Mouse (Mus musculus): ENCODE results near the gene Lyrm1. TPM values are rescaled to one million over a fixed set of nuclear protein-coding genes. Genes with fewer than 3 reads are reported as not detected.

Lyrm1 gene
- polyA plus RNA-seq, 1 experiment from 2014 or later: 9.1 TPM

GRCm38 (mm10) chr7:119976256-119976655 lies 80.6 kb downstream of the Lyrm1 start:
- no peak for ATAC-seq (ENCODE audit: insufficient number of reproducible peaks, low FRiP score, low TSS enrichment, low read depth)
- Histone ChIP-seq H3K36me3 (no peaks in the 10 kb centered on the region), H3K27me3 (no peaks in the 10 kb centered on the region), H3K4me1 (no peaks in the 10 kb centered on the region), H3K9me3 (no peaks in the 10 kb centered on the region), H3K9ac (no peak overlapping the region), H3K27ac (no peak overlapping the region), H3K4me2 (no peak overlapping the region), H3K4me3 (no peak overlapping the region)
- 72% methylated on average over 6 of the region's 6 CpGs for WGBS

DNA sequence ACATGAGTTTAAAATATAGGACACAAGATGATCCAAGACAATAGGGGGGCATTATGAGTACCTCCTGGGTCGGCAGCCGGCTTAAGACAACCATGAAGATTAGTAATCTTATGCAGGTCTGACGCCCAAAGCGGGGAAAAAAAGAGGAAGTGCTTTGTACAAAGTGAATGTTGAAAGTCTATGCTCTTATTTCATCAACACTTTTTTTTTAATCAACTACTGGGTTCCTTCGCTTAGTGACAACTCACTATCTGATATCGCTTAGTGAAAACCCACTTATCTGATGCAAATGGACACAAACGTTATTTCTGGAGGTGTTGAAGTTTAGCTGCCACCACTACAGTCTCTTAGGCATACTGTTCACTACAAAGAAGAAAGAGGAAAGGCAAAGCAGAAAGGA lies 81.9 kb downstream of the Lyrm1 start:
- H3K27me3 ChIP-seq: no peaks in the 10 kb centered on the region
- no peak overlapping the region for H3K27ac ChIP-seq
- no peak overlapping the region for H3K9ac ChIP-seq
- 78% methylated on average over 7 of the region's 7 CpGs for WGBS
- H3K4me3 ChIP-seq: no peak overlapping the region
- H3K4me1 ChIP-seq: no peaks in the 10 kb centered on the region
- H3K4me2 ChIP-seq: no peak overlapping the region
- H3K36me3 ChIP-seq: no peaks in the 10 kb centered on the region
- no peaks in the 10 kb centered on the region for H3K9me3 ChIP-seq
- ATAC-seq (ENCODE audit: insufficient number of reproducible peaks, low FRiP score, low TSS enrichment, low read depth): no peak

DNA sequence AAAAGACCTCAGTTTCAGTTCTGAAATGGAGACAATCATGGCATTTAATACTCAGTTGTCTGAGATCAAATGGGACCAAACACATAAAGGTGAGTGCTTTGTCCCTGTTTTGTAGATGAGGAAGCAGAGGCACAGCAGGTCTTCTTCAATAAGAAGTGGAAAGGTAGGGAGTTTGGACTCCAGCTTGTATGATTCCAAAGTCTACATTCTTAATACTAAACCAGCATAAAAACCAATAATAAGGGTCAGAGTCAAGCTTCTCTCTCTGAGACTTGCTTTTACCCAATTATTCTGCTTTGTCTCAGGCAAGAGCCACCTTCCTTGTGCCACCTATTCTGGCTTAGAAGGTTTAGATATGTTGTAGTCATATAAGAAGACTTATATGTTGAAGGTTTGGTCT lies 82.9 kb downstream of the Lyrm1 start:
- no peak for ATAC-seq (ENCODE audit: insufficient number of reproducible peaks, low FRiP score, low TSS enrichment, low read depth)
- H3K27ac ChIP-seq: no peak overlapping the region
- H3K9me3 ChIP-seq: no peaks in the 10 kb centered on the region
- H3K4me2 ChIP-seq: no peak overlapping the region
- H3K4me3 ChIP-seq: no peak overlapping the region
- H3K4me1 ChIP-seq: no peaks in the 10 kb centered on the region
- no peak overlapping the region for H3K9ac ChIP-seq
- no peaks in the 10 kb centered on the region for H3K36me3 ChIP-seq
- no peaks in the 10 kb centered on the region for H3K27me3 ChIP-seq

DNA sequence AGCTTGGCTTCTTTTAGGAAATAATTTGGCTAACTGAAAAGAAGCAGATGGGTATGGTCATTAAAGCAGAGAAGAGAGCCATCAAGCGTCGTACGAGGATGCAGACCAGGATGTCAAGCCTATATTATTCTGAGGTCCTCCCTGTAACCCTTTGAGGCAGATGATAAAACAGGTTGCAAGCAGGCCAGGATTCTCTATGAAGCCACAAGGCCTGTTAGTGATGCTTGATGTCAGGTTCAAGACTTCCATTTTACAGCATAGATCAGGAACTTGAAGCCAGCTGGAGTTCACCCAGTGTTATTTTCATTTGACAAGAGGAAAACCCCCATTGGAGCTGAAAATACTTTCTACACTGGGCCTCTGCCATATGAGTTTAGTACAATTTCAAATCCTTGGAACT lies 84.5 kb downstream of the Lyrm1 start:
- Histone ChIP-seq H3K27ac (no peak overlapping the region), H3K36me3 (no peaks in the 10 kb centered on the region), H3K9me3 (no peaks in the 10 kb centered on the region), H3K4me3 (no peak overlapping the region), H3K4me1 (no peaks in the 10 kb centered on the region), H3K27me3 (no peaks in the 10 kb centered on the region), H3K4me2 (no peak overlapping the region), H3K9ac (no peak overlapping the region)
- ATAC-seq (ENCODE audit: insufficient number of reproducible peaks, low FRiP score, low TSS enrichment, low read depth): no peak
- WGBS: 86% methylated on average over 3 of the region's 3 CpGs

DNA sequence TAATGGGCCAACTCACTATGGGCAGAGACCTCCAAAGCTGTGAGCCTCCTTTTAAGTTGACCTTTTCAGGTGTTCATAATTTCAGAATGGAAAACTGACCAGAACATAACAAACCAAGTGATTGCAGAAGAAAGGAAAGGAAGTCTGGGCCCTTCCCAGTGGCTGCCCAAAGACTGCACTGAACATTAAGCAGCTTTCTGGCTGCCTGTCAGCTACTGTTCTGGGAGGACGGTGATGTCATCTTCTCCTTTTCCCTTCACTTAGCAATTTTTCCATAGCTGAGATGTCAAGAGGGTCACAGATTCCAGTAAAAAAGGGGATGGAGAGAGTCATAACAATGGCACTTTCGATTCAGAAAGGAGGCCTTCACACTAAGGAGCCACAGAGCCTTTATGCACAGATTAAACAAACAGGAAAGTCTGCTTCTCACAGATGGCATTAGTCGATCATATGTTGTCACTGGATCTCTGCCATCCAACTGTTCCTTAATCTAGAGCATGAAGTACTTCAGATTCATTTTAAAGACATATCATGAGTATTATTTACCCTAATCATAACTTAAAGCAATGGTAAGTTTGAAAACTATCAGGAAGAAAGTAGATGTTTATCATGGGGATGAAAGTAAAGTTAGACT lies 89.7 kb downstream of the Lyrm1 start:
- Histone ChIP-seq H3K4me3 (no peak overlapping the region), H3K4me1 (no peaks in the 10 kb centered on the region), H3K36me3 (no peaks in the 10 kb centered on the region), H3K27ac (no peak overlapping the region), H3K4me2 (no peak overlapping the region), H3K9me3 (no peaks in the 10 kb centered on the region), H3K27me3 (no peaks in the 10 kb centered on the region), H3K9ac (no peak overlapping the region)
- 65% methylated on average over 3 of the region's 3 CpGs for WGBS
- ATAC-seq (ENCODE audit: insufficient number of reproducible peaks, low FRiP score, low TSS enrichment, low read depth): no peak

- WGBS: 64% methylated on average over 6 of the region's 6 CpGs
- no peak overlapping the region for H3K9ac ChIP-seq
- H3K27ac ChIP-seq: no peak overlapping the region
- no peaks in the 10 kb centered on the region for H3K4me1 ChIP-seq
- no peak for ATAC-seq (ENCODE audit: insufficient number of reproducible peaks, low FRiP score, low TSS enrichment, low read depth)
- H3K27me3 ChIP-seq: no peaks in the 10 kb centered on the region
- H3K9me3 ChIP-seq: no peaks in the 10 kb centered on the region
- no peak overlapping the region for H3K4me3 ChIP-seq
- no peak overlapping the region for H3K4me2 ChIP-seq
- H3K36me3 ChIP-seq: no peaks in the 10 kb centered on the region
Observed at GRCm38 (mm10) chr7:119997066-119997465, 101.4 kb downstream of the Lyrm1 start.

Other genes with a start within 250 kb of the Lyrm1 start
- gene Acsm4, start 205.8 kb upstream of the Lyrm1 start, polyA plus RNA-seq (2015; fragmentation: Nextera tagmentation; extraction: Ambion mirVana): not detected in 2 replicates
- 70.4 and 72.5 TPM in 2 replicates for gene Thumpd1, start 175.1 kb upstream of the Lyrm1 start, polyA plus RNA-seq (2015; fragmentation: Nextera tagmentation; extraction: Ambion mirVana)
- gene Acsm3, start 134.9 kb upstream of the Lyrm1 start, polyA plus RNA-seq (2015; fragmentation: Nextera tagmentation; extraction: Ambion mirVana): 0.37 and 0.62 TPM in 2 replicates
- 19.4 and 23.0 TPM in 2 replicates for gene Rexo5, start 101.9 kb upstream of the Lyrm1 start, polyA plus RNA-seq (2015; fragmentation: Nextera tagmentation; extraction: Ambion mirVana)
- 16.9 and 20.3 TPM in 2 replicates for gene Eri2, start 101.8 kb upstream of the Lyrm1 start, polyA plus RNA-seq (2015; fragmentation: Nextera tagmentation; extraction: Ambion mirVana)
- 12.9 and 13.9 TPM in 2 replicates for gene Dcun1d3, start 437 bp downstream of the Lyrm1 start, polyA plus RNA-seq (2015; fragmentation: Nextera tagmentation; extraction: Ambion mirVana)
- not detected in 2 replicates for gene Dnah3, start 199.4 kb downstream of the Lyrm1 start, polyA plus RNA-seq (2015; fragmentation: Nextera tagmentation; extraction: Ambion mirVana)
- 28.2 and 29.2 TPM in 2 replicates for gene Tmem159, start 206.5 kb downstream of the Lyrm1 start, polyA plus RNA-seq (2015; fragmentation: Nextera tagmentation; extraction: Ambion mirVana)
- gene Zp2, start 249.4 kb downstream of the Lyrm1 start, polyA plus RNA-seq (2015; fragmentation: Nextera tagmentation; extraction: Ambion mirVana): 0.51 and 0.58 TPM in 2 replicates